Mouse (Mus musculus) kidney, adult 18-20 months (tissue): ENCODE measurements around the gene Gm43738.
"Not testable (repeated sequence)": the region's sequence is repeated elsewhere in the genome, so short reads cannot be mapped to it uniquely, and the experiment has no call there.

Experiments
- DNase-seq: peaks from one replicate; pipeline ENCODE4 v3.0.0; 2021

Gene Gm43738

GRCm38 (mm10) chr3:89101812-89102494 is 1.1 kb upstream of the Gm43738 start, which contains the start of gene Fdps:
Gene Fdps (minus strand): TSS chr3:89101959.
- peak; percentile 93 for DNase-seq

GRCm38 (mm10) chr3:89101459-89101811 is 536 bp upstream of the Gm43738 start:
- DNase-seq = no peak

GRCm38 (mm10) chr3:89094021-89094420 is 6.9 kb downstream of the Gm43738 start:
- DNase-seq = no peak

GRCm38 (mm10) chr3:89093175-89093574 is 7.7 kb downstream of the Gm43738 start, which contains the start of gene Rusc1:
Gene Rusc1 (minus strand): TSS chr3:89093311.
- DNase-seq = peak; percentile 83

GRCm38 (mm10) chr3:89092509-89093090 is 8.3 kb downstream of the Gm43738 start:
- DNase-seq = no peak

- DNase-seq = no peak
These were observed 8.9 kb downstream of the Gm43738 start for GRCm38 (mm10) chr3:89091811-89092508.

GRCm38 (mm10) chr3:89090694-89091655 is 9.9 kb downstream of the Gm43738 start:
- peak; percentile 88 for DNase-seq

GRCm38 (mm10) chr3:89089882-89090591 is 10.9 kb downstream of the Gm43738 start:
- peak; percentile 90 for DNase-seq

GRCm38 (mm10) chr3:89088974-89089373 is 11.9 kb downstream of the Gm43738 start:
- no peak for DNase-seq

- DNase-seq = peak; percentile 90
These were observed 13.4 kb downstream of the Gm43738 start for GRCm38 (mm10) chr3:89087338-89088110.

- no peak for DNase-seq
These were observed 16.2 kb downstream of the Gm43738 start for GRCm38 (mm10) chr3:89084654-89085190.

- DNase-seq = no peak
These were observed 16.8 kb downstream of the Gm43738 start for GRCm38 (mm10) chr3:89084133-89084532.

GRCm38 (mm10) chr3:89082287-89082686 is 18.6 kb downstream of the Gm43738 start:
- not testable (repeated sequence) for DNase-seq

GRCm38 (mm10) chr3:89077383-89077782 is 23.5 kb downstream of the Gm43738 start:
- DNase-seq = no peak

GRCm38 (mm10) chr3:89067265-89067664 is 33.6 kb downstream of the Gm43738 start:
- DNase-seq = no peak

GRCm38 (mm10) chr3:89061696-89062095 is 39.2 kb downstream of the Gm43738 start:
- DNase-seq = no peak

GRCm38 (mm10) chr3:89058783-89059182 is 42.1 kb downstream of the Gm43738 start:
- peak; percentile 35 for DNase-seq

GRCm38 (mm10) chr3:89058361-89058760 is 42.5 kb downstream of the Gm43738 start:
- no peak for DNase-seq

GRCm38 (mm10) chr3:89043359-89043758 is 57.5 kb downstream of the Gm43738 start:
- no peak for DNase-seq
